Mouse (Mus musculus): ENCODE results near the gene Adss. TPM values are rescaled to one million over a fixed set of nuclear protein-coding genes. Genes with fewer than 3 reads are reported as not detected.

The Adss gene
- total RNA-seq, 2 experiments from 2014 or later, result 71.1 to 71.4 TPM

DNA sequence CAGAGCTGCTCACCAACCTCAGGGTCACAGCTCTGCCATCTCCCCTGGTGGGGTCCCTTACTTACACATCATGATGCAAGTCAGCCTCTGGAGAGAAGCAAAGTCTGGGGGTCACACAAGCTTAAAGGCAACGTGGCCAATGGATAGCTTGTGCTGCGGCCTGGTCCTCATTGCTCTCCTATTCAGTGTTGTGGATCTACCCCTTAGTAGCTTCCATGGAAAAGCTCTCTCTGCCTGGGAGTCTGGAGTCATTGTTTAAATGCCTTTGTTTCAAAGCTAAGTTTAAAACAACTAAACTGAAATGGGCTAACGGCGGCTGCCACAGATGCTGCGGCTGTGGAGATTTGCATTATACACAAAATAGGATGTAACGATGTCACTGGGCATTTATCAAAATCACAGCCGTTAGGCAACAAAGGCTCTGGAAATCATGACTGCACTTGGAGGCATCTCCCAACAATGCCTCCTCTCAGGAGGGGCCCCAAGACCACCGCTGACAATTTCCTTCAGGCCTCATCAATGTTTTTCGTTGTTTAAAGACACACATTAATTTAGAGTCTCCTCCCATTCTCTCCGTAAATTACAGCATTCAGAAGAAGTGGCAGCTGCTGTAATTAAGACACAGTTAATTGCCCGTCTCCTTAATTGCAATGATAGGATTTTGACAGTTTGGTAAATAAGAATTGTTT is 77.8 kb downstream of the Adss start:
- DNase-seq (ENCODE audit: low spot score in 2 of 2), result no peak
- H3K4me3 ChIP-seq, result no peak overlapping the region
- no peak for TF ChIP-seq CTCF (conservative IDR thresholded peaks at IDR 0.05)
- H3K27ac ChIP-seq, result no peak overlapping the region

DNA sequence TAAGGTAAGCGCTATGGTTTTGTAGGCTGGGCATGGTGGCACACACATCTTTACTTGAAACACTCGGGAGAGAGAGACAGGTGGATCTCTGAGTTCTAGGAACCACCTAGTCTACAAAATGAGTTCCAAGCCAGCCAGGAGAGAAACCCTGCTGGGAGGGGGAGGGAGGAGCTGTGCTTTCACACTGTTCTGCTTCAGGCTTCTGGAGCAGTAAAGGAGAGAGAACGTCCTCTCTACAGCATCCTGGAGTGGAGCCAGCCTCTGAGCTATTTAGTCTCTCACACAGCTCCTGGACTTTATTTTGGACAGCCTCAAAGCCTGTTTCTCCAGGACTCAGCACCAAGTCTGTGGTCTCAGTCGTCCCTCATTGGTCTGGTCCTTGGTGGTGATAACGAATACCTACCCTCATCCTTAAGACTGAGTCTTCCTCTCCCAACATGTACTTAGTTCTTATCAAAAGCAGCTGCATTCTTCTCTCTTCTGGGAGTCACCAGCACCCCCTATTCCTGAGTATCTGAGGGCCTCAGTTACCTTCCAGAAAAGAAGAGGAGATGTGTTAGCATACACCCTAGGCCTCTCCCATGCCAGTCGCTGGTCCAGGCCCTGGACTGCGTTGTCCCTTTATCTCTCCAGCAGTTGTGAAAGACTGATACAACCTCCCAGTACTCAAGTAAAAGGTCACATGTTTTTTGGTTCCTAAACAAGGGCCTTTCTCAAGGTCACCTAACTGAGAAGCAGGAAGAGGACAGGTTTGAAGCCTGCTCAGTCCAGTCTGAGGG is 79.1 kb downstream of the Adss start:
- TF ChIP-seq CTCF (conservative IDR thresholded peaks at IDR 0.05), result no peak
- Histone ChIP-seq H3K4me3 (no peak overlapping the region), H3K27ac (no peak overlapping the region)
- DNase-seq (ENCODE audit: low spot score in 2 of 2), result no peak

GRCm38 (mm10) chr1:177716448-177716847 is 79.9 kb downstream of the Adss start:
- H3K27ac ChIP-seq, result no peak overlapping the region
- TF ChIP-seq CTCF (conservative IDR thresholded peaks at IDR 0.05), result no peak
- DNase-seq (ENCODE audit: low spot score in 2 of 2), result no peak
- no peak overlapping the region for H3K4me3 ChIP-seq

GRCm38 (mm10) chr1:177714397-177715012 is 81.8 kb downstream of the Adss start:
- Histone ChIP-seq H3K4me3 (no peak overlapping the region), H3K27ac (no peak overlapping the region)
- no peak for DNase-seq (ENCODE audit: low spot score in 2 of 2)
- no peak for TF ChIP-seq CTCF (conservative IDR thresholded peaks at IDR 0.05)

- Histone ChIP-seq H3K4me3 (no peak overlapping the region), H3K27ac (no peak overlapping the region)
- TF ChIP-seq CTCF (conservative IDR thresholded peaks at IDR 0.05), result no peak
- DNase-seq (ENCODE audit: low spot score in 2 of 2), result no peak
Measured at GRCm38 (mm10) chr1:177713635-177714396, 82.5 kb downstream of the Adss start.

Other genes starting within 250 kb of the Adss start
- gene 1700016C15Rik, start 66.7 kb downstream of the Adss start, total RNA-seq (2021), result not detected
- 1 to 10 TPM; 5.4 to 6.4 TPM for gene Catspere2, start 186.9 kb upstream of the Adss start, total RNA-seq (2021)